Mouse (Mus musculus): ENCODE results near the gene Lexm. TPM values are rescaled to one million over a fixed set of nuclear protein-coding genes. Genes with fewer than 3 reads are reported as not detected.

The Lexm gene
- polyA plus RNA-seq (2014; fragmentation: Illumina TruSeq; extraction: RNeasy Lipid Tissue Mini Kit (QIAGEN cat#74804); ENCODE audit: low read depth, low replicate concordance) = not detected

DNA sequence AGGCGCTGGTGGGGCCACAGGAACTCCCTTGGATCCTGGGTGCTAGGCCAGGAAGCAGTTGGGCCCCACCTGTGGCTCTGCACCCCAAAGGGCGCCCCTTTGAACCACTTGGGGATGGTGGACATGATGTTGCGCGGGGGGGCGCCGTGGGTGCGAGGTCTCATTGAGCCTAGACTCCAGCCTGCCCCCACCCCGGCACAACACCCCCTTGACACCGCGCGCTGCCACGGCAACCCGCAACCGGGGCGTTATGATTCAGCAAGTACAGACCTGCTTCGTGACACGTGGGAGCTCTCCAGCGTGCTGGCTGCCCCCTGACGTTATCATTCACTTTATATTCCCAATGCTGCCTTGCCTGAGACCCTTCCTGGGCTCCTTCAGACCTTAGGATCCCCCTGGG is at the start of gene Lexm:
Lexm (minus strand) TSS at position 186 of the 400 bp plus-strand sequence.

DNA sequence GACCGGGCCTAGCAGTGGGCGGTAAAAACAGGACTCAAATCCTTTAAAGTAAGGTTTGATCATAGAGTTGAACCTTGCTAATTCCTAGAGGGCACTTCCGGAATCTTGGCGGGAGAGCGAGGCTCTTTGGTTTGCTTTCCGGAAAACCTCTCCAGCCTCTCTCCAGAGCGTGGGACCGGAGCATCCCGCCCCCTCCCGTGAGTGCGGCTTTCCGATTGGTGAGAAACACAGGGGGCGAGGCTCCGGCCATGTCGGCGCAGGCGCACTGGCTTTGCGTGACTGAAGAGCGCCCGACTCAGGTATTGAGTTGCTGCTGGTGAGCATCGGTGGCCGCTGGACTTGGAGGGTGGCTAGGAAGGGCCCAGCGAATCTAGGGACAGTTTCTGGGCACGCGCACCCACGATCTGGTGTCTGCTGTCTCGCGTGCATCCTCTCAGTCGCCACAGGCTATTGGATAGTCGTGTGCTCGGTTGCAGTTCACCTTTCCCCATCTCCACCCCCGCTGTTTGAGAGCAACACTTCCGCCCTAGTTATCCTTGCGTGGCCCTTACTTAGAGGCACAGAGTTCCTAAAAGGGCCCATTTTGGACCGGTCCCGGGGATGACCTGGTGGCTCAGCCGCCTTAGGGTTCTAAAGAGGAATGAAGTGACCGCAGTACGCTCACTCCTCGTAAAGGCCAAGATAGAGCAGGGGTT is 33.9 kb upstream of the Lexm start, which contains the start of gene Pars2:
Pars2 (plus strand) TSS at position 237 of the 695 bp plus-strand sequence.

DNA sequence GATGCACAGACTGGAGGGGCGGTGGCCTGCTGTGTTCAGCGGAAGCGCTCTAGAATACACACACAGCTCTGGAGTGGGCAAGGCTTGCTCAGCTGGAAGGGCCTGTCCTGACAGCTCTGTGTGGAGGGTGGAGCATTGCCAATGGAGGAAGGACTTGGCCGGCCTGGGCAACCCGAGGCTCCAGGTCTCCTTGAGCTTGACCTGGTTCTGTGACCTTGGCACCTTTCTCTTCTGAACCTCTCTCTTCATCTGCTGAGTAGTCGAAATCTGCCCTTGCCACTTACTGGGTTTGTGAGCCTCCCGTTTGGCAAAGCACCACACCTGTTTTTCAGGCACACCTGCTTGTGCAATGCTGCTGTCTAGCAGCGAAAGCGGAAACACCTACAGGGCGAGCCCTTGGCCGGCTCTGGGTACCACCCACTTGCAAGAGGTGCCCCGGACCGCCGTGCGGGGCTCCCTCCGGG is 5.0 kb upstream of the Lexm start, which contains the start of gene Ttc22:
Ttc22 (plus strand) TSS at position 403 of the 464 bp plus-strand sequence.

DNA sequence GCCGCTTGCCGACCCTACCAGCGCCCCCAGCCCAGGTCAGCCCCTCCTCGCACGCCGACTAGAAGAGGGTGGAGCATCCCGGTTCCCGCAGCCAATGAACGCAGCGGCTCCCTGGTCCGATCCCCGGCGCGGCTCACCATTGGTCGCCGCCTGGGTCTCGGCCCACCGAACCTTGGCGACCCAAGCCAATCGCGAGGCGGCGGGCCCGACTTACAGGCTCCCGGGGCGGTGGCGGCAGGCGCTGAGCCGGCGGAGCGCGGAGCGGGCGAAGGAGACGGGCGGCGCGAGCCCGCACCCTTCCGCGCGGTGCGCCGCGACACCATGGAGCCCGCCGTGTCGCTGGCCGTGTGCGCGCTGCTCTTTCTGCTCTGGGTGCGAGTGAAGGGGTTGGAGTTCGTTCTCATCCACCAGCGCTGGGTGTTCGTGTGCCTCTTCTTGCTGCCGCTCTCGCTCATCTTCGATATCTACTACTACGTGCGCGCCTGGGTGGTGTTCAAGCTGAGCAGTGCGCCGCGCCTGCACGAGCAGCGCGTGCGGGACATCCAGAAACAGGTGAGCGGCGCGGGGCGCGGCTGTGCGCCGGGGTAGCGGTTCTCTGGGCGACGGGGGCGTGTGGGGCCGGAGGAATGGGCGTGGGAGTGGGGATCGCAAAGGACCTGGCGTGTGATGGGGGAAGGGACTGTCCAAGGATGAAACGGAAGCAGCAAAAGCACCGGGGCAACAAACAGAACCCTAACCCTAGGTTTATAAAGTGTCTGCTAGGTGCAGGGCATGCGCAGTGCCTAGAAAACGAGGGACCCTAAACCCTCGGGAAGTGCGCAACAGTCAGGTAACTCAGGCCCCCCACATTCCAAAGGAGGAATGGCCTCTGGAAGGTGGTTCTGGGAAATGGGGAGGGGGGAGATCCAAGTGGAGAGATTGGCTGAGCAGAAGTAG is 55.9 kb downstream of the Lexm start, which contains the start of gene Dhcr24:
Dhcr24 (plus strand) TSS at position 193 of the 936 bp plus-strand sequence.

Other genes starting within 250 kb of the Lexm start
- gene Pcsk9, start 152.9 kb downstream of the Lexm start, polyA plus RNA-seq (2014; fragmentation: Illumina TruSeq; extraction: RNeasy Lipid Tissue Mini Kit (QIAGEN cat#74804); ENCODE audit: low read depth, low replicate concordance) = 1.0 TPM
- not detected for gene Bsnd, start 125.0 kb downstream of the Lexm start, polyA plus RNA-seq (2014; fragmentation: Illumina TruSeq; extraction: RNeasy Lipid Tissue Mini Kit (QIAGEN cat#74804); ENCODE audit: low read depth, low replicate concordance)
- gene Dhcr24, start 56.2 kb downstream of the Lexm start, polyA plus RNA-seq (2014; fragmentation: Illumina TruSeq; extraction: RNeasy Lipid Tissue Mini Kit (QIAGEN cat#74804); ENCODE audit: low read depth, low replicate concordance) = 5.1 TPM
- gene Ttc22, start 5.2 kb upstream of the Lexm start, polyA plus RNA-seq (2014; fragmentation: Illumina TruSeq; extraction: RNeasy Lipid Tissue Mini Kit (QIAGEN cat#74804); ENCODE audit: low read depth, low replicate concordance) = 4.9 TPM
- gene Pars2, start 33.8 kb upstream of the Lexm start, polyA plus RNA-seq (2014; fragmentation: Illumina TruSeq; extraction: RNeasy Lipid Tissue Mini Kit (QIAGEN cat#74804); ENCODE audit: low read depth, low replicate concordance) = 2.3 TPM
- gene Ttc4, start 61.7 kb upstream of the Lexm start, polyA plus RNA-seq (2014; fragmentation: Illumina TruSeq; extraction: RNeasy Lipid Tissue Mini Kit (QIAGEN cat#74804); ENCODE audit: low read depth, low replicate concordance) = 49.4 TPM
- not detected for gene Mroh7, start 113.7 kb upstream of the Lexm start, polyA plus RNA-seq (2014; fragmentation: Illumina TruSeq; extraction: RNeasy Lipid Tissue Mini Kit (QIAGEN cat#74804); ENCODE audit: low read depth, low replicate concordance)
- gene Fam151a, start 116.6 kb upstream of the Lexm start, polyA plus RNA-seq (2014; fragmentation: Illumina TruSeq; extraction: RNeasy Lipid Tissue Mini Kit (QIAGEN cat#74804); ENCODE audit: low read depth, low replicate concordance) = not detected
- 9.9 TPM for gene Acot11, start 187.8 kb upstream of the Lexm start, polyA plus RNA-seq (2014; fragmentation: Illumina TruSeq; extraction: RNeasy Lipid Tissue Mini Kit (QIAGEN cat#74804); ENCODE audit: low read depth, low replicate concordance)

Measured in sigmoid colon, adult 10 weeks (tissue).